Mouse (Mus musculus): ENCODE measurements around the gene Peli2. TPM values are rescaled to one million over a fixed set of nuclear protein-coding genes. Genes with fewer than 3 reads are reported as not detected.

Peli2 gene
- total RNA-seq, 1 experiment from 2014 or later: 25.8 TPM

DNA sequence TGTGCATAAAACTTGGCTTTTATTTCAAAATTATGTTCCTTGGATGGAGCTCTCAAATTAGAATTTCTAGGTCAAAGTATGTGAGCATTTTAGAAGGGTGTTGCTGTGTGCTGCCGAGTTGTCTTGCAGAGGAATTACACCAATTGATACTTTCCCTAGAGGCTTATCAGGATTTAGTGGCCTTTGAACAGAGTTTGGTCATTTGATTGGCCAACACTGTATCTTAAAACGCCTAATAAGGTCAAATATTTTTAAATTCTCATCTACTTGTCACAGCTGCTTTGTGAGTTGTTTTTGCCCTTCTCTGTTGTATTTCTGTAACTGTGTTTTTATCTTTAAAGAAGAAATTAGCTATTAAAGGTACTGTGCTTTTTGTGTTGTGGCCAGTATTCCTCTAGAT is 32.4 kb downstream of the Peli2 start:
- no peak for DNase-seq

DNA sequence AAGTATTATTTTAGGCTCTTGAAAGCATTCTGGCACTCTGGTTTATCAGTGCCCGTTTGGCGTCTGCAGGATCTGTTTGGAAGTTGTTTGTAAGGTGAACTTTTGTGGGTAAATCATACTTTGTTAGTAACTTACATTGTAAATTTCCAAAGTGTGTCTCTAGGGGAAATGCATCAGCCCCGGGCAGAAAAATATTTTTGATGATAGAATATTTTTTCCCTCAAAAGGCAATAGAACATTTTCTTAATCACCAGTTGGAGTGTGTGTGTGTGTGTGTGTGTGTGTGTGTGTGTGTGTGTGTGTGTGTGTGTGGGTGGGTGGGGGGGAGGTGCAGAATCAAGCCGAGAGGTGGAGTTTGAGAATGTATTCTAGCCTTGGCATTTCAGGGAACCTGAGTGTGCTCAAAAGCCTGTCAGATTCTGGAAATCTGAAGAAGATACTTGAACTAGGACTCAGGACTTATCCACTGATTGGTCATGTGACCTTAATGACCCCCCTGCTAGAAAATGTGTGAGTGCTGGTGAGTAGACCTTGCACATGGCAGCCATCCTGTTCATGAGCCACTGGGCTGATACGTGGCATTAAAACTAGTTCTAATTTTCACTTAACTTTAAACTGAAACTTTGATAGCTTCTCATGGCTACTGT is 33.4 kb downstream of the Peli2 start:
- no peak for DNase-seq

DNA sequence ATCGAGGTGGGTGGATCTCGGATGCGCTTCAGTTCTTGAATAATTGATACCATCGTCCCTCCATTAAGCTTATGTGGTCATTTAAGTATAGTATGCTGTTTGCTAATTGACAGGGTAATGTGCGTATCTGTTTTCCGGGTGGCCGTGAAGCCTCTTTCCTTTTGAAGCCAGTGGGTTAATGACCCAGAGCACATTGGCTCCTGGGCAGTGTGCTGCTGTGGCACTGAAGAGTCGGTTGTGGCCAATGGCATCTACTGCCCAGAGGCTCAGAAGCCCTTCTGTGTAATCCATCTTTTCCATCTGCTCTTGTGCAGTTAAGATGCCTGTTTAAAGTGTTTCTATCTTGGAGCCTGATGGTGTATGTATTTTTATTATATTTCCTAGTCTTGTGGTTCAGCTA is 34.0 kb downstream of the Peli2 start:
- DNase-seq: no peak

DNA sequence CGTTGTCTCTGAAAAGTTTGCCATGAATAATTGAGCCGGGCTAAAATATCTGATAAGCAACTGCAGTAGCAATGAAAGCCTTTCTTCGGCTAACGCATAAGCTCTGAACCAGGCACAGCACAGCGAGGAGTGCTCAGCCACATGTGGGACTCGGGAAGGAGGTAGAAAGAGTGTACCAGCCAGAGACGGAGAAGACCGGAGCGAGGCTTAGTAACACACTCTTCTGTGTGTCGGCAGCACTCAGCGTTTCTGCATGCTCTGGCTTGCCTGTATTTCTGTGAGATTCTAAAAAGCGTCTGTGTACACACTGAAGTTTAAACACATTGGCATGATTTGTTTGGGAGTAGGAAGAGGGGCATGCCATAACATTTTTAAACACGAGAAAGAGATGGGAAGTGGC is 34.5 kb downstream of the Peli2 start:
- no peak for DNase-seq

DNA sequence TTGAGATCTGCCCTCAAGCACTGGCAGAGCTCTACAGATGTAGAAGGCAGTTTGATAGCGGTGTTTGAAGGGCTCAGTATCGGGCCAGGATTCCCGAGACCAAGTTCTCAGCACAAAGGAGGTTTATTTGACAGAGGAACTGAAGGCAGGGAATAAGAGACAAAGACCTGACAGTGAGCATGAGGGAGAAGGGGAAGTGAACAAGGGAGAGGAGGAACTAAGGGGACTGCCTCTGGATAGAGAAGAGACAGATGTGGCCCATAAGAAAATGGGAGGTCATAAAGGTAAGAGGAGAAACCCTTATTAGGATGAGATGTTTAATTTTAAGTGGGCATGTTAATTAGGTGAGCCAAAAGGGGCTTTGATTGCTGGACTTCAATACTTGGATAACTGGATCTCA is 36.5 kb downstream of the Peli2 start:
- no peak for DNase-seq

DNA sequence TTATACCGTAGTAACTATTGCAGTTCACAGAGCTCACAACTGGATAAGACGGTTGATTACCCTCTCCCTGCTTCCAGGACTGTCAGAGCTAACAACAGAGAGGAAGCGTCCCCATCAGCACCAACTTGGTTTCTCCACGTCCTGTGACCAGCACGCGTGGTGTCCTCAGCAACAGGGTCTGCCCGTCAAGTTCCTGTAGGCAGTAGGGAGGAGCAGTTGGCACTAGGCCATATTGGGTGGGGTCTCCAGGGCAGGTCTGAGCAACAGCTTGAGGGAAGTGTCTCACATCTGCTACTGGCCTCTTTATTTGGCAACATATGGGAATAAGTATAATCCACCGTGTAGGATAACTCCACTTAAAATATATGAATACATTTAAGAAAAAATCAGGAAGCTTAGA is 37.2 kb downstream of the Peli2 start:
- no peak for DNase-seq

DNA sequence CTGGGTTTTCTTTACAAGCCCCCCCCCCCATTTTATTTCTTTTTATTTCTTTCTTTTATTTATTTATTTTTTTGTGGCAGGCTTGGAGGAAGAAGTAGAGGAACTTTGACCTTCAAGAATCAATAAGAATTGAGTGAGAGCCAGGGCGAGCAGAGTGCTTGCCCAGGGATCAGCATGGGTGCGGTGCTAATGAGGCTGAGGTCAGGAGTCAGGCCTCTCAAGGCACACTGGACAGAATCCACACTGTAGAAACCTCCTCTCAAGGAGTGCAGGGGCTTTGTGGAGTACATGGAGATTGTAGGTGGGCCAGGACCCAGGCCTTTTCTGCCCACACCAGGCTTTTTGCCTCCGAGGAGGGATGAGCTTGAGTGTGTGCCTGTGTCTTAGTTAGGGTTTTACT is 38.8 kb downstream of the Peli2 start:
- DNase-seq: no peak

DNA sequence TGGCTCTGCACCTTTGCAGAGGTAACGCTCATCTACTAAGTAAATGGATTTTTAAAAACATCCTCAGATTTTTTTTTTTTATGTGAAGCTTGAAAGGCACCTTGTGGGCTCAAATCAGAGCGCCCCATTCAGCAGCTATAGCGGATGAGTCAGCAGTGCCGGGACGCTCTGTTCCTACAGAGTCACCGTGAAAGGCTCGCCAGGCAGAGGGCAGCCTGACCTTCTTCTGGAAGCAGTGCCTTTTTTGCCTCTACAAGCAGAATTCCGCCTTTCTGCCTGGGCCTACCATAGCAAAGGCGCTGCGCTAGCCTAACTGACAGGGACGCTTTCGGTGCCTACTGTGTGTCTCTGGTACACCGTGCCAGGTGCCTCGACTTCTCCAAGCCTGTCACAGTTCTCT is 41.8 kb downstream of the Peli2 start:
- DNase-seq: peak; percentile 67

DNA sequence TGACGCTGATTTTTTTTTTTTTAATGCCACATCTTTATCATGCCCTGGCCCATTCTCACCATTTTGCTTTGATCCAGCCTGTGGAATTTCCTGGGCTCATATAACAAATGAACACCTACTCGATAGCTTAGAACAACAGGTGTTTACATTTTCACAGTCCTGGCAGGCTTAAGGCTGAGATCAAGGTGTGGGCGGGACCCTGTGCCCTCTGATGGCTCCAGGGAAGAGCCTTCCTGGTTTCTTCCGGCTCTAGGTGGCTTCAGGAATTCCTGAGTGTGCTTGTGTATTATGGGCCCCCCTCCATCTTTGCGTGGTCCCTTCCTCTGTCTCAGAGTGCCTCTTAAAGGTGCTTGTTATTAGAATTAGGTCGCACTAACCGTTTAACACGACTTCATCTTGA is 44.3 kb downstream of the Peli2 start:
- no peak for DNase-seq

DNA sequence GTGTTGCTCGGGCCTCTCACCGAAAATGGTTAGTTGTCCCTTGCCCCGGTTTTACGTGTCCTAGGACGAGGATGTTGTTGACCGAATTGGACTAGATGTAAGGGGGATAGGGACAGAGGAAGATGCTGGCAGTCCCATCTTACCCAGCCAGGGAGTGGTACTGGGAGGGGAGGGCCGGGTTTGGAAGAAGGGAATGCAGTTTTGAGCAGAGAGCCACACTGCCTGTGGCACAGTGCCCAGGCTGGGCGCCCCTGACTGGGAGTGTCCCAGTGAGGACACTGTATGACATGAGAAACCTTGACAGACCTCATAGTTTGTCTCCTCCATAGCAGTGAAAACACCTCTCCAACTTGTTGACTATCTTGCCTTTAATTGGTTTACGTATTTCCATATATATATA is 45.8 kb downstream of the Peli2 start:
- peak; percentile 21 for DNase-seq

DNA sequence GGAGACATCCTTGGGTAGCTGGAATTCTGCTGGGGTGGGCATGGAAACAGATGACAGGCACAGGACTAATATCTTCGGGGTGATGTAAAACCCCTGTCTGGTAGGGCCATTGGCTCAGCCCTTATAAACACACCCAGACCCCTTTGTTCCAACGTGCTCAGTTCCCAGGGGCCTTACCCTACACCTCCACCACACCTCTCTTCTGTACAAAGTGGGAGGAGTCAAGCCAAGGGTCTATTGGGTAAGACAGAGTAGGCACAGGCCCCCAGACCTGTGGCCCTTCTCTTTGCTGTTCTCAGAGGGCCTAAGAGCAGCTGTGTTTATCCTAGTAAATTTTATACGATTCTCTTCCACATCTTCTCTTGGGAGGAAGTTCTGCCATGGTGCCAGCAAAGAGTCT is 46.4 kb downstream of the Peli2 start:
- DNase-seq: no peak

DNA sequence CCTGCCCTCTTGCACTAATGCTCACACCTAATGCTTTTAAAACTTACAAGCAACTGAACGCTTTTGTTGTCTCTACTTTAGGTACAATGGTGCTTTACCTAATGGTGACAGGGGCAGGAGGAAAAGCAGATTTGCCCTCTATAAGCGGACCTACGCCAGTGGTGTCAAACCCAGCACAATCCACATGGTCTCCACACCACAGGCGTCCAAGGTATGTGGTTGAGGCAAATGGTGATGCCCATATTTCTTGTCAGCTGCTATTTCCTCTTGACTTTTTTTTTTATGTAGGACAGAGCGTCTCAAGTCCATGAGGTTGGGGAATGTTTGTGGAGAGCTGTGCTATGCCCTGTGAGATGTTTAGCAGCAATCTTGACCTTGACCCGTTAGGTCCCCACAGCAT is 47.5 kb downstream of the Peli2 start:
- DNase-seq: no peak

DNA sequence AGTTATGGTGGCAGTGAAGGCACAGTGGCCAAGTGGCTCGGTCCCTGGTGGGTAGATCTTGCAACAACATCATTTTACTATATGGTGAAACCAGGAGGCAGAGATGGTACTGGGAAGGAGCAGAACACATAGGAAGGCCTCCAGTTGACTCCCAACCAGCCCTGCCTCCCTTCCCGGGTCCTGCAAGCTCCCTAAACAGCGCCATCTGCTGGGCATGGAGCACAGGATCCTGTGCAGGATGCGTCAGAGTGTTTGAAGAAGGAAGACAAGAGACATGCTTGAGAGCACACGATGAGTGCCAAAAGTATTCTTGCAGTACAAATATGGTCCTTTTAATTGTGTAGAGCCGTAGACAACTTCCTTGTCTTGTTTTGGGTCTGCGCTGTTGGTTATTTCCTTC is 49.3 kb downstream of the Peli2 start:
- peak; percentile 86 for DNase-seq

DNA sequence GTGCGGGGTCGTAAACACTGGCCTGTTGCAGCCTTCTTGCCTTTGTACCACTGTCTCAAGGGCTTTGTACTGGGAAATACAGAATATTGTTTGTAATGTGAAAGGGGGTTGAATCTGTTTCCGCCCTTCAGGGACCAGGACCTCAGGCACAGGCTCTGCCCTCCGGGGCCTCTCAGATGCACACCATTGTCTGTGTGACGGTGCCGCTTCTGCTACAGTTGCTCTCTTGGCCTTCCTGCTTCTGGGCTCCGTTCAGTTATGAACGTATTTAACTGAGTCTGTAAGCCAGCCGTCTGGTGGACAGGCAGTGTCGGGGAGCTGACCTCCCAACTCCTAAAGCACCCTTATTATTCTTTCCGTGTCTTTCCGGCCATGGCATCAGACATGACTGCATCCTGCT is 50.6 kb downstream of the Peli2 start:
- DNase-seq: no peak

DNA sequence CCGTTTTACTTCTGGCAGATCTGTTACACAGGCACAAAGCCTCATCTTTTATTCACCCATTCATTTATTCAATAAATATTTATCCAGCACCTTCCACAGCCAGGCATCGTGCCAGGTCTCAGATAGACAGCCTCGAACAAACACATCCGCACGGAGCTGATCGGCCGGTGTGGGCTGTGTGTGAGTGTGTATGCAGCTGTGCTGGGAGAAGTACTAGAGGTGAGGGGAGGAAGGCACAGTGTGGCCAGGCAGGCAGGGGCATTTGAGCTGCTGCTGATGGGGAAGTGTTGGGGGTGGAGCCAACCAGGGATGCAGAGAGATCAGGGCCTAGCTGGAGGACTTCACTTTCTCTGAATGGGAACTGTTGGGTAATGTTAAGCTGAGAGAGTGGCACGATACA is 51.4 kb downstream of the Peli2 start:
- no peak for DNase-seq

DNA sequence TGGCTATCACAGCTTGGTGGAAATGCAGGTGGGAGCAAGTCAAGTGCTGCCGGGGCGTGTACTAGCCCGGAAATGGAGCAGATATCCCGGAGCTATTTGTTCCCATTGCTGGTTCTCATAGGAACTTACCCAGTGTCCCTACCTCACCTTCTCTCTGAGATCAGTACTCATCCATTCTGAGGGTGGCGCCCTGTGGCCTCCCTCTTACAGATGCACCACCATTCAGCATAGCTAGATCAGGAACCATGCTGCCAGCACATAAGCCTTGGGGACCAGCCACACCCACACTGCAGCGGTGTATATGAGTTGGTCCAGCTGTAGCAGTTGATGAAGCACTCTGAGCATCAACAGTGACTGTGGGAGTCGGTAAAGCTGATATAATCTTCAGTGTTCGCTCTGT is 52.3 kb downstream of the Peli2 start:
- DNase-seq: no peak

DNA sequence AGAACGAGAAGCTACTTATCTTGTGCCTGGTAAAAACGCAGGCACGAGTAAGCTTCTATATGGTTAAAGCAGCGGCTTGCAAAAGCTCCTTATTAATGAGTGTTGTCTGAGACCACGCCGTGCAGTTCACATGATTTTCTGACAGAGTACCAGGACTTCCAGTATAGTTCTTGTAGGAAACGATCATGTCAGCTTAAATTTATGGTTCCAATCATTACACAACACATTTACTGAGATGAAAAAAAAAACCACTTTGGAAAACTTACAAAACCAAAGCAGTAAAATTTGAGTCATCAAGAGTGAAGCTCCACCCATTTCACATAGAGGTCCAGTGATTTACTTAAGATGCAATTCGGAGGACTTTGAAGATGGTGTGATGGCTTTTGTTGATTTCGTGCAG is 53.2 kb downstream of the Peli2 start:
- DNase-seq: no peak

DNA sequence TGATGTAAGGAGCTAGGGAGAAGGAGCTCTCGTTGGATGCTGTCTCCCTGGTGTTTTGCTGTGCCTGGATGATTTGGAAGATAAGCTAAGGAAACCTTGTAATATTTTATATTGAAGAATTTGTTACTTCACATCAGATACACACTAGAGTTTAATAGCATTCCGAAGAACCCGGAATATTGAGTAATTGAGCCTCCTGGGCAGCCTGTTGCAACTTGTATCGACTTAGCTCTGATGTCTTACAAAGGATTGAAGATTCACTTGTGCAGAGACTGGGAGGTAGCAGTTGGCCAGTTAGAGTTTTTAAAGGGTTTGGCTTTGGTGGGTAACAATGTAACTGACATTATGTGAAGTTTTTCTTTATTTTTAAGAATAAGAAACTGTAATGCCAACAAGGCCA is 53.7 kb downstream of the Peli2 start:
- DNase-seq: no peak

DNA sequence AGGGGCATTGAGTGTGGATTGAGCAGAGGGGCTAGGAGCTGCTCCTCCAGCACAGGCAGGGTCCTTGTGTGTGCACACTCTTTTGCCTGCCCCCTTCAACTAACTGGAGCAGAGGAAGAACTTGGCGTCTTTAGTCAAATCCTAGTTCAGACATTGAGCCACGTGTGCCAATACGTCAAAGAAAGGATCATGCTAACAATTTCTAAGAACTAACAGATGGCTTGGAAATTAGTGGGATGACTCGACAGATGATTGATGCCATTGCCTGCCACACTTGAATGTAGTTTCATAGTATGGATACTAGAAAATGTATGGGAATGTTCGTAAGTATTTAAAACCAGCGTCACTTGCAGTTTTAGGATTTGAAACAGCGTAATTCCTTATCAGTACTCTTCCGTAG is 54.5 kb downstream of the Peli2 start:
- DNase-seq: no peak

DNA sequence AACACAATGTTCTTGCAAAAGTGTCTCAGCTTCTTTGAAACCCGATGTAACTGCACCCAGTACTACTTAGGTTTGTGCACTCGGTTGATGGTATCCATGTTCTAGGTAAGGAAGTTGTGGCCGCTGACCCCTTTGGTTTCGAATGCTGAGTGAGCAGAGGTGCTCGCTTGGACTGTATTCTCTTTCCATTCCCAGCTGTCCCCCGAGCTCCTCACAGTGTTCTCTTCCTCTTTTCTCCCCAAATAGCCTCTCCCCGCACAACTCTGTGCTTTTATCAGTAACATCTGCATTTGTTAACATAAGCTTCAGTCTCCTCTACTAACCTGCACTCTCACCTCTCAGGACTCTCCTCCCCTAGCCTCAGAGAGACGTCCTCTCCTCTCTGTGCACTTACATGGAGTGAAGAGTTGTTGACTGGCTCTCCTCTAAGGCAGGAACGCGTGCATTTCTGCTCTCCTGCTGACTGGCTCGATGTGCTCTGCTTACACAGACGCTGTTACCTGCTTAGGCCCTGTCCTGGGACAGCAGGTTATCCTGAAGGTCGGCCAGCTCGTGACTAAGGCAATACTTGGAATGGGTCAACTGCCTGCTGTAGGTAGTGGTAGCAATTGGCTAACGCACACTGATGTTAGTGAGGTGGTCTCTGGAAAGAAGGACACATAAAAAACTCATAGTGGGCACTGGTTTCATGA is 57.8 kb downstream of the Peli2 start:
- no peak for DNase-seq

DNA sequence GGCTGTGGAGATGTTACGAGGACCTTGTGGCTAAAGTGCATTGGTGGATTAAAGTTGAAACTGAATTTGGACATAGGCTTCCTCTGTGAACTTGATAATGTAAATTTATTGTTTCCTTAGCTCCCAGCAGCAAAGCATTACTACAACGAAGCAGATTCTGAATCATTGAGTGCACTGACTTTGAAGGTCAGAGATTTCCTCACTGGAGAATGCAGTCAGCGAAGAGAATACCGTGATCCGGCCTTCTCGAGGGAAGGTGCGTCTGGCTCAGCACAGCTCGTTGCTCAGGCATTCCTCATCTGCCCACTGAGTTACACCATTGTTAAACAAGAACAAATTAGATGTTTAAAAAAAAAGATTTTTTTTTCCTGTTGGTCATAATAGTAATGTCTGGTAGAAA is 58.4 kb downstream of the Peli2 start:
- peak; percentile 40 for DNase-seq

DNA sequence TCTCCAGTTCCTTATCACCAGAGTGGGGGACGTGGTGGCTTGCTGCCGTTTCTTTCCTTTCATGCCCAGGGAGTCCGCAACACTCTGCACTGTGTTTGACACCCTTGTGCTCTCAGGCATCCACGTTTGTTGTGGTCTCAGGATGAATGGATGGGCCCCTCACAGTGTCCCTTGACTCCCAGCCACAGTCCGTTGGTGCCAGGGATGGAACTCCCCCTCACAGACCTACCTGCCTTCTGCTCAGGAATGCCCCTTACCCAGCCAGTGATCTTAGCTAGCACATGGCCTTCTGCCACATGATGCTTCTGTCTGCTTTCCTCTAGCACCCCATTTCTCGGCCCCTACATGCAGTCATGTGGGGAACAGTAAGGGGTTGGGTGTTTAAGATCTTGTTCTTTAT is 65.7 kb downstream of the Peli2 start:
- DNase-seq: no peak

DNA sequence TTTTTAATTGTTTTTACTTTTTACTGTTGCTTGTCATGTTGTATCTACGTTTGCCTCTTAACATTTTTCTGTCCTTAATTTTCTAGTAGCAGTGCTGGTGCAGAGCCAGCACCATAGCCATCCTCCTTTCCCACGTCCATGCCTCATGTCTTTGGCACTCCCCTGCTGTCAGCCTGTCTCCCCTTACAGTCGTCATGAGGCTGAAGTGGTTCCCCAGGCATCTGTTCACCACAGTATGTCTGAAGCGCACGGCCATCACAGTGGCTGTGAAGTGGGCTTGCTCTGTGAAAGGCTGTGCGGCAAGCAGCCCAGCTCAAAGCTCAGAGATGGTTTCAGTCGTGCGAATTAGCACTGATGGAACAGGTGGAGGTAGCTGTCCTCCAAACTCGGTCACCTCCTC is 66.5 kb downstream of the Peli2 start:
- no peak for DNase-seq

DNA sequence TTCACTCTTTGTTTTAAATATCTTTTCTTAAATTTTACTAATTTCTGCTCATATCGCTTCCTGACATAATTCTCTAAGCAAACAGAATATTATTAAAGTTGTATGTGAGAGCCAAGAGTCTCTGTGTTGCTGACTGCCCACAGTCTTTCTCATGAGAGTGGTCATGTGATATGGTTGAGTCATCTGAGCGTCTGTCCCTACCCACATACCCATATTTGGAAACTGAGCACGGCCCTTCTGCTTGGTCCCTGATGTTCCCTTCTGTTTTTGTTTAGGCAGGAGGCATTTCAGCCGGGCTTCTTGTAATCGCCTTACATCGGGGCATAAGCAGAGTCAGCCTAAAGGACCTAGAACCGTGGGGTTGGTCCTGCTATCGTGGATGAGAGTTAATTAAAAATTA is 68.7 kb downstream of the Peli2 start:
- peak; percentile 47 for DNase-seq

DNA sequence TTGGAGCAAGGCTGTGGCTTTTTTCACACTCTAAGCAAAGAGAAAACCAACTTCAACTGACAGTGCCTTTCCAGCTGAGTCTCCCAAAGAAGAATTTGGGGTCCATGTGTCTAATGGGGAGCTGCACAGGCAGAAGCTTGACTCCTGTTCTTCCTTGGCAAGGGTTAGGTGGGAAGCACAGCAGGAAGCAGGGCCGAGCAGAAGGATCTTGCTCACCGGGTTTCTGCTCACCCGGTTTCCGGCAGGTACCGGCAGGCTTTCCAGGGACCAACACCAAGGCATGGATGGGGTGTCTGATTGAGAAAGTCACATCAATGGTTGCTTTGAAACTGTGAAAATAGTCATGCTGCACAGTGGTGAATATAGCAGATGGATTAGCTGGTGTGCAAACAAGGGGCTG is 70.3 kb downstream of the Peli2 start:
- DNase-seq: no peak
